Comparison of ENCODE assay signal across 11 mouse cellular contexts in genomic region chr4:130813958-130814357, GRCm38 (mm10). TPM values are rescaled to one million over a fixed set of nuclear protein-coding genes. Genes with fewer than 3 reads are reported as not detected.
DNase-seq lines count a peak whose midpoint lies in the region.
"Had no signal": no experiment of that assay in that cellular context is flagged by ENCODE, and none has a peak within 500 bp of the region (broad histone marks: within the 10 kb centered on the region; RNA-seq: fewer than 3 reads in every experiment).

No protein-coding gene starts in this region.

- DNase-seq in embryo, embryonic 10.5 days (ENCODE audit: low spot score), result peak; percentile 38
- DNase-seq in embryo, embryonic 10 days (ENCODE audit: low spot score), result no peak
- DNase-seq in right cerebral cortex, postnatal 25 days, result peak; percentile 52
- no peak for DNase-seq in right cerebral cortex, postnatal 14 days
- no peak for DNase-seq in midbrain, embryonic 10.5 days (ENCODE audit: low spot score)
- peak; percentile 70 for DNase-seq in retina, postnatal 1 day
- DNase-seq in heart, adult 18-20 months, result no peak
- DNase-seq in spleen, postnatal 10 days (ENCODE audit: low spot score in 2 of 2), result no peak
- DNase-seq: kidney, adult 11 months; thymus, postnatal 14 days had no signal

- H3K4me1 ChIP-seq in midbrain, embryonic 10.5 days, result peaks cover 64% of the 10 kb centered on the region

- WGBS in midbrain, embryonic 10.5 days, result 53% methylated on average over 2 of the region's 2 CpGs

- 0 out of 2 replicates have a peak overlapping the region, but pooled peaks have one; percentile 3 for H3K4me3 ChIP-seq in midbrain, embryonic 10.5 days

- peaks cover 6% of the 10 kb centered on the region for H3K36me3 ChIP-seq in midbrain, embryonic 10.5 days
- H3K36me3 ChIP-seq: G1E had no signal

- peak overlapping the region; percentile 63; the same call in 1 of the 2 replicates for H3K27ac ChIP-seq in midbrain, embryonic 10.5 days (replicated peaks)

- H3K27me3 ChIP-seq in midbrain, embryonic 10.5 days (ENCODE audit: low read depth, poor library complexity, severe bottlenecking), result no peaks in the 10 kb centered on the region

- H3K9me3 ChIP-seq in midbrain, embryonic 10.5 days (replicated peaks), result no peaks in the 10 kb centered on the region
- H3K9me3 ChIP-seq: G1E had no signal

RNA-seq across cellular contexts. Expression of gene Sdc3, which starts 21.6 kb away (rescaled TPM):
- polyA plus RNA-seq in midbrain, embryonic 10.5 days (2016; fragmentation: Nextera tagmentation; extraction: Ambion mirVana), result 21.3 and 28.5 TPM in 2 replicates
- total RNA-seq in heart, adult 18-20 months (2021), result 10 to 100 TPM; 37.1 to 38.2 TPM

Comparison
In these comparisons a context has a peak if more than half of its experiments do, and no peak if none do; other contexts are left out.
1. DNase-seq: peak in embryo, embryonic 10.5 days (single experiment), right cerebral cortex, postnatal 25 days (single experiment) and retina, postnatal 1 day (single experiment); none in embryo, embryonic 10 days (single experiment), right cerebral cortex, postnatal 14 days (single experiment), midbrain, embryonic 10.5 days (single experiment), heart, adult 18-20 months (0 of 2) and spleen, postnatal 10 days (0 of 2).